Mouse (Mus musculus) heart, adult 2 months (tissue): Measurements from ENCODE around the gene Rufy4. TPM values are rescaled to one million over a fixed set of nuclear protein-coding genes. Genes with fewer than 3 reads are reported as not detected.

Source experiments
- DNase-seq, 2 experiments: peaks; one replicate each; pipeline ENCODE4 v3.0.0; 2021
- H3K27ac ChIP-seq: fragments of 200-600 bp; 2 replicates; pipeline ENCODE4 v1.8.1; 2022
- H3K27me3 ChIP-seq: fragments of 200-500 bp; 2 replicates; pipeline ENCODE4 v1.6.1; 2012; ENCODE audit warnings: mild to moderate bottlenecking, low read length, inconsistent platforms, mixed read lengths; ENCODE audit not compliant: control insufficient read depth, insufficient read depth
- H3K36me3 ChIP-seq: fragments of 200-500 bp; 2 replicates; pipeline ENCODE4 v1.6.1; 2012; ENCODE audit warnings: low read length, inconsistent platforms; ENCODE audit not compliant: control insufficient read depth, insufficient read depth
- H3K4me1 ChIP-seq: fragments of 200-500 bp; 2 replicates; pipeline ENCODE4 v1.6.1; 2011; ENCODE audit warnings: low read length; ENCODE audit not compliant: control insufficient read depth, insufficient read depth
- H3K4me3 ChIP-seq: fragments of 200-600 bp; 2 replicates; pipeline ENCODE4 v1.8.1; 2022
- H3K79me2 ChIP-seq: fragments of 200-500 bp; replicated peaks from 2 replicates; pipeline ENCODE4 v1.6.1; 2012; ENCODE audit warnings: mild to moderate bottlenecking, inconsistent platforms, low read length, moderate library complexity, mixed read lengths; ENCODE audit not compliant: control insufficient read depth, insufficient read depth
- H3K9ac ChIP-seq: fragments of 200-500 bp; 2 replicates; pipeline ENCODE4 v1.6.1; 2012; ENCODE audit warnings: low read depth, mild to moderate bottlenecking, control low read depth, inconsistent platforms, low read length, mixed read lengths
- CTCF ChIP-seq: fragments of 200-600 bp; IDR thresholded peaks from 2 replicates; pipeline ENCODE4 v1.8.1; 2022; ENCODE audit warnings: antibody characterized with exemption, mild to moderate bottlenecking, moderate library complexity
- EP300 ChIP-seq: fragments of 200-500 bp; IDR thresholded peaks from 2 replicates; pipeline ENCODE4 v1.6.1; 2011; ENCODE audit warnings: low read depth, low read length, control low read depth; ENCODE audit not compliant: insufficient read depth
- POLR2A ChIP-seq: fragments of 200-500 bp; IDR thresholded peaks from 2 replicates; pipeline ENCODE4 v1.6.1; 2011; ENCODE audit warnings: mild to moderate bottlenecking, low read depth, low read length, control low read depth; ENCODE audit not compliant: insufficient read depth
- WGBS: fragments of 180-500 bp; shearing (Covaris S2); methylation state at CpG from one replicate; pipeline ENCODE4 v1.1.7; 2018; 5-methylcytosine and 5-hydroxymethylcytosine counted together
- intact Hi-C: fragments of 180-260 bp; cut with DNase I; formaldehyde crosslinking; loops from one replicate; pipeline ENCODE4 v1.15.1; 2025
- polyA plus RNA-seq: library from polyadenylated mRNA; depleted of rRNA; stranded (reverse); fragments of >200 nt; gene quantifications from 2 replicates; pipeline ENCODE4 v1.2.3, GENCODE M21; 2012
- total RNA-seq, 2 experiments: library from RNA; stranded (reverse); gene quantifications; 2 replicates each; pipeline ENCODE4 v1.2.3; 2021

Gene Rufy4
- total and polyA plus RNA-seq, 3 experiments: 0.59 to 1.2 (median 1.1) TPM

DNA sequence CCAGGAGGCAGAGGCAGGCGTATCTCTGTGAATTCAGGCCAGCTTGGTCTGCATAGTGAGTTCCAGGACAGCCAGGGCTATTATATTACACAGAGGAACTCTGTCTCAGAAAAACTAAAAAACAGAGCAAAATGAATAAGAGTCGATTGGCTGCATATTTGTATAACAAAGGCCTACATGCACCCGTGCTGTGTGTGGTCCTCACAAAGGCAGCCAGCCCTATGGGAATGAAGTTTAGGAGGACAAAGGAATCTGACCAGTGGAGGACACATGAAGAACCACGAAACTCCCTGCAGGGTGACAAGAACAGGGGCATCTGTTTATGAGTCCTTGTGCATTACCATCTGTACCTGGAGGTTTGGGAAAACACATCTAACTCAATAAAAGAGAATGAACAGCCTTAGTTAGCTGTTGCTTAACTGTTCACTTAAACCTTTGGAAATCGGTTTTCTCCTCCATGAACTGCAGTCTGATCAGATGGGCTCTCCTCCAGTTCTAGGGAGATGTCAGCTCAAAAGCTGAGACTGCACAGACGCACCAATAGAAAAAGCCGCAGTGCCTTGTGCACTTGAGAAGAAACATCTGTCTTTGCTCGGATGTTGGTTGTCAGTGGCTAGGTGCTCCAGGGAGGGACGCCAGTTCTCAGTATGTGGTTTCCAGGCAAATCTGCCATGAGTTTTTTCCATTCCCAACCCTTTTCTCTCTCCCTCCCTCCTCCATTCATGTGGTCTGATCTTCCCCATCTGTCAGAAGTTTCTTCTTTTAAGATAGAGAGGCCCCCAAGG lies 54.5 kb downstream of the Rufy4 start:
- Histone ChIP-seq H3K4me3 (no peak overlapping the region), H3K27me3 (no peaks in the 10 kb centered on the region), H3K27ac (no peak overlapping the region), H3K36me3 (no peaks in the 10 kb centered on the region), H3K4me1 (no peaks in the 10 kb centered on the region), H3K79me2 (no peaks in the 10 kb centered on the region), H3K9ac (no peak overlapping the region)
- TF ChIP-seq EP300: no peak
- TF ChIP-seq CTCF: no peak
- no peak for TF ChIP-seq POLR2A
- DNase-seq: no peak
- WGBS: 46% methylated on average over 9 of the region's 9 CpGs
- intact Hi-C loops: no loop called here

DNA sequence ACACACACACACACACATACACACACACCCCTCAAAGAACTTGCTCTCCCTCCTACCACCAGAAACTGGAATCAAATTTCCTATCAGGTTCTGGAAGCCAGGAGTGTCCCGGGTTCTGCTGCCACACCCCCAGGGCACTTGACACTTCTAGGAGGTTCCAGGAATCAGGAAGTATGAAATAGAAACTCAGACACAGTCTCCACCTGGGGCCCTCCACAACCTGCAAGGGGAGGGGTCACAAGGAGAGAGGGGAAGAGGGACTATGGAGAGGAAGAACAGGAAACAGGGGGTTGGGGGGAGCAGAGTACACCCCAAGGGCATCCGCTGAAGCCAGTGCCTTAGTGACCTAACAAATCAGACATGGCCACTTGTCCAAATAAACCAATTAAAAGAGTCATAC lies 56.1 kb downstream of the Rufy4 start:
- no peak overlapping the region for H3K27ac ChIP-seq
- TF ChIP-seq EP300: no peak
- no peak for TF ChIP-seq CTCF
- no peak for TF ChIP-seq POLR2A
- WGBS: 52% methylated on average over 2 of the region's 2 CpGs
- DNase-seq: no peak
- no peaks in the 10 kb centered on the region for H3K36me3 ChIP-seq
- H3K4me3 ChIP-seq: no peak overlapping the region
- no peaks in the 10 kb centered on the region for H3K4me1 ChIP-seq
- no peaks in the 10 kb centered on the region for H3K27me3 ChIP-seq
- H3K9ac ChIP-seq: no peak overlapping the region
- H3K79me2 ChIP-seq: no peaks in the 10 kb centered on the region
- intact Hi-C loops: no loop called here

DNA sequence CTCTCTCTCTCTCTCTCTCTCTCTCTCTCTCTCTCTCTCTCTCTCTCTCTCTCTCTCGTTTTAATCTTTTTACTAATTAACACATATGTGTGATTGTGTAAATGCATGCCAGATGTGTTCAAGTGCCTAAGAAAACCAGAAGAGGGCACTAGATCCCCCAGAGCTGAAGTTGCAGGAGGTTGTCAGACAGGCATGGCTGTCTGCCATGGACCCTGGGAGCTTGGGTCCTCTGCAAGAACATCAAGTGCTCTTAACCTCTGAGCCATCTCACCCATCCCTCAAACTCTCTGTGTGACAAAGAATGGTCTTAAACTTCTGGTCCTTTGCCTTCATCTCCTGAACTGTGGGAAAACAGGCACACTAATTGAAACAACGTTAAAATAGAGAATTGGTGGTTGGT lies 57.7 kb downstream of the Rufy4 start:
- 47% methylated on average over 2 of the region's 2 CpGs for WGBS
- no peaks in the 10 kb centered on the region for H3K27me3 ChIP-seq
- no peaks in the 10 kb centered on the region for H3K79me2 ChIP-seq
- H3K27ac ChIP-seq: no peak overlapping the region
- H3K4me3 ChIP-seq: no peak overlapping the region
- no peaks in the 10 kb centered on the region for H3K4me1 ChIP-seq
- DNase-seq: no peak
- H3K36me3 ChIP-seq: no peaks in the 10 kb centered on the region
- H3K9ac ChIP-seq: no peak overlapping the region
- no peak for TF ChIP-seq POLR2A
- TF ChIP-seq CTCF: no peak
- TF ChIP-seq EP300: no peak
- intact Hi-C loops: no loop called here

DNA sequence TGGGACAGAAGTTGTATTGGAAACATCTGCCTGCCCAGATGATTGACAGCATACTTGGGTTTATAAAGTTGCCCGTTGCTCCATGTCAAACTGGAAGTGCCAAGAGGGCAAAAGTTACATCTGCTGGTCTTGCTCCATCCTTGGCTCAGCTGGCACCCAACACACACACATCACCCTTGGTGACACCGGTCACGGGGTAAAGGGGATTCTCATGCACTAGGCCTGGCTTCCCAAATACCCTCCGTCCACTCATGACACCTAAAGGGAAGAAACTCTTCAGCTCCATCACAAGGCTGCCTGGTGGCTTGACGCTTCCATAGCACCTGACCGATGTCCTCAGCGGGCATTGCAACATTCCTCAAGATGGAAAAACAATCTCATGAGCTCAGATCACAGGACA lies 65.1 kb downstream of the Rufy4 start:
- Histone ChIP-seq H3K4me3 (no peak overlapping the region), H3K4me1 (no peaks in the 10 kb centered on the region), H3K27me3 (no peaks in the 10 kb centered on the region), H3K36me3 (no peaks in the 10 kb centered on the region), H3K9ac (no peak overlapping the region), H3K79me2 (no peaks in the 10 kb centered on the region), H3K27ac (no peak overlapping the region)
- DNase-seq: no peak
- TF ChIP-seq CTCF (no peak), POLR2A (no peak), EP300 (no peak)
- 91% methylated on average over 7 of the region's 7 CpGs for WGBS
- intact Hi-C loops: no loop called here

DNA sequence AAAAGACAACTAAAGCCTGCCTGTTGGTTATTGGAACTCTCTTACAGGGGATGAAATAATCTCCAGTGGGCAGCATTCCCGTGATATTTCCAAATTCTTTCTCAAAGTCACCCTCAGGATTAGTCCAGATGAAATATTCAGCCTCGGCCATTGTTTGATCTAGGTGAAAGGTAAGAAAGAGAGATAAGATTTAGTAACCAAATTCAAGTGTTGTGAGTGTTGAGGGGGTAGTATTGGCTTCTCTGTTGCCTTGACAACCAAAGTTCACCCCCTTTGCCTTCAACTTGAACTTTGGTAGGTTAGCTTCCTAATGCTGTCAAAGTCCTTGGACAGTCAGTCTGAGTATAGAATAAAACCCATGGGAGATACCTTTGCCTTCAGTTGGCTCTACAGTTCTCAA lies 67.4 kb downstream of the Rufy4 start:
- DNase-seq: no peak
- Histone ChIP-seq H3K27ac (no peak overlapping the region), H3K27me3 (no peaks in the 10 kb centered on the region), H3K36me3 (no peaks in the 10 kb centered on the region), H3K9ac (no peak overlapping the region), H3K4me3 (no peak overlapping the region), H3K4me1 (no peaks in the 10 kb centered on the region), H3K79me2 (no peaks in the 10 kb centered on the region)
- WGBS: 69% methylated on average over 2 of the region's 2 CpGs
- intact Hi-C loops: no loop called here
- TF ChIP-seq CTCF (no peak), EP300 (no peak), POLR2A (no peak)

DNA sequence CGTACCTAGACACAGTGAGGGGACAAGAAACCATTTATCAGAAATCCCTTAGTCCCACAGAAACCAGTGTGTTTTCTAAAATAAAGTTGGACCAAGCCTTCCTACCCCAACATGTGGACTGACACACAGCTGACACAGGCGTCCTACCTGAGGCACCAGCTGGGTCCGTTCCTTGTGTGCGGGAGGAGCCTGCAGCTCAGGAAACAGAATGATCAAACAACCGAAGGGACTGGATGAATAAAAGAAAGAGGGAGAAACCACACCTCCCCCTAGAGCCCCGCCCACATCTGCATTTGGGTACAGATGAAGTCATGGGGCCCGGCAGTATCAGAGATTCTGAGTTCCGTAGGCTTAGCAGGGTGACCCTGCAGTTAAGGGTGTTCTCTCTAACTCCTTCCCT lies 69.1 kb downstream of the Rufy4 start, which contains the start of gene Cxcr1:
TSS of gene Cxcr1 (minus strand) at position 187 of the 400 bp plus-strand sequence.
- H3K27ac ChIP-seq: no peak within 1 kb of the TSS
- no peak within 1 kb of the TSS for H3K4me3 ChIP-seq
- no peaks in the 10 kb centered on the region for H3K36me3 ChIP-seq
- 70% methylated on average over 8 of the region's 8 CpGs for WGBS
- no peak within 1 kb of the TSS for H3K9ac ChIP-seq
- no peaks in the 10 kb centered on the region for H3K79me2 ChIP-seq
- no peaks in the 10 kb centered on the region for H3K27me3 ChIP-seq
- intact Hi-C loops: no loop called here
- no peak for DNase-seq
- TF ChIP-seq EP300 (no peak), POLR2A (no peak), CTCF (no peak)
- H3K4me1 ChIP-seq: no peaks in the 10 kb centered on the region
